Mouse (Mus musculus): ENCODE data around the gene Fes.

The Fes gene

GRCm38 (mm10) chr7:80374280-80374679 lies 13.5 kb downstream of the Fes start:
- DNase-seq (ENCODE audit: low read depth) = no peak

GRCm38 (mm10) chr7:80373850-80374249 lies 13.9 kb downstream of the Fes start:
- DNase-seq (ENCODE audit: low read depth) = no peak

GRCm38 (mm10) chr7:80373352-80373751 lies 14.4 kb downstream of the Fes start:
- DNase-seq (ENCODE audit: low read depth) = no peak

GRCm38 (mm10) chr7:80372667-80373066 lies 15.1 kb downstream of the Fes start:
- DNase-seq (ENCODE audit: low read depth) = no peak

- no peak for DNase-seq (ENCODE audit: low read depth)
Observed at GRCm38 (mm10) chr7:80372166-80372565, 15.6 kb downstream of the Fes start.

GRCm38 (mm10) chr7:80371041-80371751 lies 16.6 kb downstream of the Fes start, which contains the start of gene Man2a2:
Gene Man2a2, minus strand, starts transcription at chr7:80371375.
- DNase-seq (ENCODE audit: low read depth) = no peak

GRCm38 (mm10) chr7:80370649-80371040 lies 17.1 kb downstream of the Fes start:
- peak; percentile 46 for DNase-seq (ENCODE audit: low read depth)

- DNase-seq (ENCODE audit: low read depth) = no peak
Observed at GRCm38 (mm10) chr7:80369967-80370431, 17.7 kb downstream of the Fes start.

GRCm38 (mm10) chr7:80369461-80369860 lies 18.3 kb downstream of the Fes start:
- no peak for DNase-seq (ENCODE audit: low read depth)

GRCm38 (mm10) chr7:80368635-80369421 lies 18.9 kb downstream of the Fes start:
- no peak for DNase-seq (ENCODE audit: low read depth)

GRCm38 (mm10) chr7:80368009-80368408 lies 19.7 kb downstream of the Fes start:
- DNase-seq (ENCODE audit: low read depth) = no peak

- no peak for DNase-seq (ENCODE audit: low read depth)
Observed at GRCm38 (mm10) chr7:80367232-80367631, 20.5 kb downstream of the Fes start.

GRCm38 (mm10) chr7:80365759-80366158 lies 22.0 kb downstream of the Fes start:
- no peak for DNase-seq (ENCODE audit: low read depth)

- DNase-seq (ENCODE audit: low read depth) = no peak
Observed at GRCm38 (mm10) chr7:80360435-80360834, 27.3 kb downstream of the Fes start.

- DNase-seq (ENCODE audit: low read depth) = no peak
Observed at GRCm38 (mm10) chr7:80358039-80358438, 29.7 kb downstream of the Fes start.

- no peak for DNase-seq (ENCODE audit: low read depth)
Observed at GRCm38 (mm10) chr7:80357156-80357555, 30.6 kb downstream of the Fes start.

- no peak for DNase-seq (ENCODE audit: low read depth)
Observed at GRCm38 (mm10) chr7:80356351-80356750, 31.4 kb downstream of the Fes start.

GRCm38 (mm10) chr7:80352920-80353319 lies 34.8 kb downstream of the Fes start:
- DNase-seq (ENCODE audit: low read depth) = no peak

GRCm38 (mm10) chr7:80350808-80351207 lies 36.9 kb downstream of the Fes start:
- no peak for DNase-seq (ENCODE audit: low read depth)

- DNase-seq (ENCODE audit: low read depth) = no peak
Observed at GRCm38 (mm10) chr7:80347670-80348586, 39.8 kb downstream of the Fes start.

- DNase-seq (ENCODE audit: low read depth) = no peak
Observed at GRCm38 (mm10) chr7:80346830-80347229, 40.9 kb downstream of the Fes start.

GRCm38 (mm10) chr7:80346173-80346572 lies 41.6 kb downstream of the Fes start:
- no peak for DNase-seq (ENCODE audit: low read depth)

Data from c-Kit-positive CD71-positive TER-119-negative erythroid progenitor cells, embryonic 14.5 days (primary cell).